Mouse (Mus musculus) spleen, adult 18-20 months (tissue): ENCODE measurements around the gene Esyt1.
"Not testable (repeated sequence)": the region's sequence is repeated elsewhere in the genome, so short reads cannot be mapped to it uniquely, and the experiment has no call there.

Experiments
- DNase-seq, 2 experiments: peaks; one replicate each; pipeline ENCODE4 v3.0.0; 2022; ENCODE audit warnings: mixed read lengths in 2 of 2

Esyt1 gene

DNA sequence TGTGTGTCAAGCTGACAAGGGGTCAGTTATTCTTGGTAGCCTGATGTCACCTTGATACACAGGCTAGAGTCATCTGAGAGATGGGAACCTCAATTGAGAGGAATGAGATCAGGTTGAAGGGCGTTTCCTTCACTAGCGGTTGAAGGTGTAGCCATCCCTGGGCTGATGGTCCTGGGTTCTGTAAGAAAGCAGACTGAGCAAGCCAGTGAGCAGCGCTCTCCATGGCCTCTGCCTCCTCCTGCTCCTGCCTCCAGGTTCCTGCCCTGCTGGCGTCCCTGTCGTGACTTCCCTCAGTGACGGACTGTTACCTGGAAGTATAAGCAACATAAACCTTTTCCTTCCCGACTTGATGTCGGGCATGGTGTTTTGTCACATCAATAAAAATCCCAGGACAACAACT lies 22.1 kb downstream of the Esyt1 start:
- DNase-seq, result no peak

DNA sequence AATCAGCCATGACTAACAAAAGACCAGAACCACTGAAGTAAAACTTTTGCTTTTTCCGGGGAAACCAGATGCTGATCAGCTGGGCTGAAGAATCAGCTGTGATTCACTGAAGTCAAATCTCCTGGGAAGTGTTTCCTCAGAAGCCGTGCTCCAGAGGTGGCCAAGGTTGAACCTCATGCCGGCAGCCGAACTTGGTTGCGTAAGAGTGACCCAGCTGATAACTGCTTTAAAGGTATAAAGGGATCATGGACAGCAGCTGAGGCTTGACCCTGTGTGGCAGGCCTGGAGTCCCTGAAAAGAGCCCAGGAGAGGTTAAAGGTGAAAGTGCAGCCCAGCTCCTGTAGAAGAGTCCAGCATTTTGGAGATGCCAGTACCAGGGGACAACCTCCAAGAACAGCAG lies 23.3 kb downstream of the Esyt1 start:
- DNase-seq, result no peak

DNA sequence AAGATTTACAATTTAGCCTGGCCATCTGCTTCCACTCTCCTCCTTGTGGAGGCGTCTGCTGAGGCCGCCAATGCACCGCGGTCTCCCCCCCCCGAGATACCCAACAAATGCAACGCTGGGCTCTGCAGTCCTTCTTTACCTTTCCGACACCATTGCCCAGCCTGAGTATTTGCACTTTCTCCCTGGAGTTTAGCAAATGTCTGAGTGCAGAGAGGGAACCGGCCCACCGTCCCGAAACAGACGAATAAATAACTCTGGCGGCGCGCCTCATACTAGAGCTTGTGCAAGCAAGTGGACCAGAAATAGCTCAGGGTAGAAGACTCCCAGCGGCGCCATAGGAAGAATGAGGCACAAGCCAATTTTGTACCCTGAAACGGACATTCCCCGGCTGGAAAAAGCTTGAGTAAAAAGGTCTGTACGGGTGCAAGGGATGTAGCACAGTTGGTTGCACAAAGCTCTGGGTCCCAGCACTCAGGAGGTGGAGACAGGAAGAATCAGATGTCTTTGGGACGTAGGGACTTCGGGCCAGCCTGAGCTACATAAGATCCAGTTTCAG lies 26.5 kb downstream of the Esyt1 start:
- peak in 1 of 2 experiments; percentile 50 for DNase-seq

DNA sequence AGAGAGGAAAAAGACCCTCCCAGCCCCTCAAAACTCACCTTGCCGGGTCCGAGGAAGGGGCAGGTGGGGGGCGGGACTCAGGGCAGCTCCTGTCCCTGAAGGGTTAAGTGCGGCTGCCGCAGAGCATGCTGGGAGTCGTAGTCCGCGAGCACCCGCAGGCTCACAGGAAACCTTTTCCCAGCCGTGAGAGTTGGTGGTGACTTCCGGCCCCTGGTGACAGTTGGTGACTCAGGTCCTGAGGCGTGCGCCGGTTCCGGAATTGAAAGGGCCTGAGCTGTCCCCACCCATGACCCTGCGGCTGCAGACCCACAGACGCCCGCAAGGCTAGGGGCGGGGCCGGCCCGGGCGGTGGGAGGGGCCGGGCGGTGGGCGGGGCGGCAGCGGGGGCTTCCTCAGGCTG lies 27.1 kb downstream of the Esyt1 start, which contains the start of gene Myl6b:
Gene Myl6b, minus strand, starts transcription at position 96 of the 400 bp plus-strand sequence.
- peak; percentile 91 to 95 for DNase-seq

DNA sequence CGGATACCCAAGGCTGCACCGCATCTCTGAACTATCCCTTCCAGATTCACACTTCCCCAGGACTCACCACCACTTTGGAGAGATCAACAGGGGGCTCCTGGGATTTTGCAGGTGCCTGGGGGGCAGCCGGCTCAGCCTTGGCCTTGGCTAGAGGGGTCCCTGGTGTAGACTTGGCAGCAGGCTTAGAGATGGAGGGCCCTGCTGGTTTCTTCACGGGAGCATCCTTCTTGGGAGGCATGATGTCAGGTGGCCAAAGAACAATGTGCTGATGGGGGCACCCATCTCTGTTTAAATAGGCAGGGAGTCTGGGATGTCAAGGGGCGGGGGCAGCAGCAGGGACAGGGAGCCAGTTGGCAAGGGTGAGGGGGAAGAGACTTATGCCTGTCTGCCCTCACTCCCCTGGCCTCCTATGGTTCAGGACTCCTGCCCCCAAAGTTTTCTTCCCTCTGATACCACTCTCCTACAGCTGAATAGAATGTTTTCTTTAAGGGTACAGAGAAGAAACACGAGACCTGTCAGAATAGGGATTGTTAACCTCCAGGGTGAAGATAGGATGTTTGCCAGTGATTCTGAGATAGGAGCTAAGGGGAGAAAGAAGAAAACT lies 28.4 kb downstream of the Esyt1 start:
- no peak for DNase-seq

DNA sequence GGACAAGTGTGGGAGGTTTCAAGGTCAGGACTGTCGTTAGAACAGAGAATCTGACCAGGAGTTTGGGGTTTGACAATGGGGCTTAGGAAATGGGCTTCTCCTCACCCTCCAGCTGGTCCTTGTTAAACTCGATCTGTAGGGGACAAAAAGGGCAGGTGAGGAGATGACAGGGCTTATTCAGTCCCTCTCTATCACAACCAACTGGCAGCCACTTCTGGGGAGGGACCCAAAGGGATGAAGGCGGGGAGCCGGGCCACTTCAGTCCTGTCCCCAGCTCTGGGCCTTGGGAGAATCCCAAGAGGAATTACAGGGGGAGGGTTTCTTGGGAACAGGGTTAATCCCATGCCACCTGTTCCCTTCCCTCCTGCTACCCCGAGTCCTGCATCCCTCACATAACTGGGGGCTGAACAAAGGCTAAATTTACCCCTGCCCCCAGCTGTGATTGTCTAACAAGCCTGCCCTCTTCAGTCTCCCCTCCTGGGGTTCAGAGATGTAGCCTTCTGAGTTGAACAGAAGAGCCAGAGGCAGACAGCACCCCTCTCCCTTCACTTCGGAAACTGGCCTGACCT lies 29.1 kb downstream of the Esyt1 start:
- DNase-seq, result no peak

DNA sequence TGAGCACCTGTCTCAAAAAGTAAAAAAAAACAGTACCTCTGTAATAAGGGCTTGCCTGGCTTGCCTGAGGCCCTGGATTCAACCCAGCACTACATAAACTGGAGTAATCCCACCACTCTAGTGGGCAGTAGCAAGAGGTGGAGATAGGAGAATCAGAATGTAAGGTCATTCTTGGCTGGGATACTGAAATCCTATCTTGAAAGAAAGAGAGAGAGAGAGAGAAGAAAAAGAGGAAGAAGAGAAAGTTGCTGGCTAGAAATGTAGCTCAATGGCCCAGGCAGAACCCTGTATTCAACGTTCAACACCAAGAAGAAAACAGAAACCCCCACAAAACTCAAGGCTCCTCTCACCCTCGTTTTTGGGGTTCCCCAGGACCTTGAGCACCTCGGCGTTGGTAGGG lies 29.8 kb downstream of the Esyt1 start:
- DNase-seq, result no peak

DNA sequence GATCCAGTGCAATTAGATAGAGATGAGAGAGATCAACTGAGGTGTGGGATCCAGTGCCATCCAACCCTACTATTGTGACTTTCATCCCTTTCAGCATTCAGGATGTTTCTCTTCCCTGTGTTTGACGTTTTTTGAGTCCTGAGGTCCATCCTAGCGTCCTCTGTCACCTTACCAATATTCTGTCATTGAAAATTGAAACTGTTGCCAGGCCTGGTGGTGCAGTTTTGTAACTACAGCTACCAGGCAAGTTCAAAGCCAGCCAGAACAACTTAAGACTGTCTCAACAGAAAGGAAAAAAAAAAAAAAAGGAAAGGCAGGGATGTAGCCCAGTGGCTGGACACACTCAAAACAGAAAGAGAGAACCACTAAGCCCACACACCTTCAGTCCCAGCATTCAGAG lies 30.4 kb downstream of the Esyt1 start:
- DNase-seq, result no peak

DNA sequence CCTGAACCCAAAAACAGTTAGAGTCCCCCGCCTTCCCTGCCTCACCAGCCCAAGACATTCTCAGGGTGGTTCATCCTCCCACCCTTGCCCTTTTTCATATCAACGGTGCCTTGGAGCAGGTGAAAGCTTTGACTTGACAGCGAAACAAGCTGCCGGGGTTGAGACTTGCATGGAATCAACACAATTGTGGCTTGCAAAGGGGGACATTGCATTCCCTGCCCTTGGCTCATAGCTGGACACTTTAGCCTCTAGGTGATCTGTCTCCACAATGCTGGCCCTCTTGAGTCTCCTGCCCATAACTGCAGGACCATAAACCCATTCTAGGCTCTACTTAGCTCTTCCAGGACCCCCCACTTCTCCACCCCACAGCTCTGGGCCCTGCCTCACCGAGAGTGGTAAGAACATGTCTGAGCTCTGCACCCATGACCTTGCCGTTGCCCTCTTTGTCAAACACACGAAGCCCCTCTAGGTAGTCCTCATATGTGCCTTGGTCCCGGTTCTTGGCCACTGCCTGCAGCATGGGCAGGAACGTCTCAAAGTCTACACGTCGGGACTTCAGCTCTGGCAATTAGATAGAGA lies 30.9 kb downstream of the Esyt1 start:
- no peak for DNase-seq

DNA sequence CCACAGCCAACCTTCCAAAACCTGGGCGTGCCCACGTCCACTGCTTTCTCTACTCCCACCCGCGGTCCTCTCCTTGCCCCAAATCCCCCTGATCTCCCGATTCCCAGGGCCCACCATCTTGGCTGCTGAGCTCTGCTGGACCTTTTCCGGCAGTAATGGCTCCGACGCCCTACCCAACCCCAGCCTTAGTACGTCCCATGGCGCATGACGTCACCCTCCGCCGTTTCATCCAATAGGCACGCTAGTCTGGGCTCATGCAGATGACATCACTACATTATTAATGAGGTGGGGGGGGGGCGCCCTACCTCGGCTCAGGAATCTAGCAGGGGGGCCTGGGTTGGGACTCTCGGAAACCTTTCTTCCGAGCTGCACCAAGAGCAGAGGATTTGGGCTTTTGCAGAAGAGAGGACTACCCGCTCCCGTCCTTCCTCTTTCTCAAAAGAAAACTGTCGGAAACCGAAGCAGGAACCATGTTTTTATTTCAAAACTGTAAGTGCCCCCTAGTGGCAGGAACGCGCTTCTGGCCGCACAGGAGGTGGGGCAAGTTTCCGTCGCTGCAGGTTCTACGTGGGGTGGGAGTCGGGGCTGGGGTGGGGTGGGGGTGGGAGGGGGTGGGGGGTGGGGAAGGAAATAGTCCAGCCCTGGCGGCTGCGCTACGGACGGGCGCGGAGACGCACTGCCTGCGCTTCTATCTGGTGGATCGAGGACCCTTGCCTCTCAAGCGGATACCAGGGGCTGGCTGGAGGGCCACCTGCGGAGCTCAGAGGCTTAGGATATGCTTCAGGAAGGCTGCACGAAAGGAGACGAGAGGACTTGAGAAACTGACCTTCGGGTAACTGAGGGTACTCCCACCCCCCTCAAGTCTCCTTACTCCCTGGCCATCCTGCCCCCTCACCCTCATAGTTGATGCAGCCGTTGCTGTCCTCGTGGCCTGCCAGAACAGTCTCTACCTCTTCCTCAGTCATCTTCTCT lies 31.7 kb downstream of the Esyt1 start, which contains the start of gene Myl6:
Gene Myl6, minus strand, starts transcription at position 451 of the 972 bp plus-strand sequence.
- peak; percentile 95 to 96 for DNase-seq

DNA sequence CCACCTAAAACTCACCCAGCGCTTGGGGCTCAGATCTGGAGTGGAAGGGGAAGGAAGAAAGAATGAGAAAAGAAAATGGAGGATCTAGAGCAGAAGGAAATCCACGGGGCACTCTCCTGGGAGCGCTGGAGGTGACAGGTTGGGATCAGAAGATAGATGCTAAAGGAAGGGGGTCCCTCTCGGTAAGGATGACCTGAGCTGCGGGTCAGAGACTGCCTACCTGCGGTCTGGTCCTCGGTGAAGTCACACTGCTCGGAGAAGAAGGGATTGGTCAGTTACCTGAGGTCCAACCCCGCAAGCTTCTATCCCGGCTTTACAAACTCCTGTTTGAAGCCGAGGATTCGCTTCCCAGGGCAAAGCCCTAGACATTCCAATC lies 32.4 kb downstream of the Esyt1 start:
- peak in 1 of 2 experiments; percentile 27 for DNase-seq

DNA sequence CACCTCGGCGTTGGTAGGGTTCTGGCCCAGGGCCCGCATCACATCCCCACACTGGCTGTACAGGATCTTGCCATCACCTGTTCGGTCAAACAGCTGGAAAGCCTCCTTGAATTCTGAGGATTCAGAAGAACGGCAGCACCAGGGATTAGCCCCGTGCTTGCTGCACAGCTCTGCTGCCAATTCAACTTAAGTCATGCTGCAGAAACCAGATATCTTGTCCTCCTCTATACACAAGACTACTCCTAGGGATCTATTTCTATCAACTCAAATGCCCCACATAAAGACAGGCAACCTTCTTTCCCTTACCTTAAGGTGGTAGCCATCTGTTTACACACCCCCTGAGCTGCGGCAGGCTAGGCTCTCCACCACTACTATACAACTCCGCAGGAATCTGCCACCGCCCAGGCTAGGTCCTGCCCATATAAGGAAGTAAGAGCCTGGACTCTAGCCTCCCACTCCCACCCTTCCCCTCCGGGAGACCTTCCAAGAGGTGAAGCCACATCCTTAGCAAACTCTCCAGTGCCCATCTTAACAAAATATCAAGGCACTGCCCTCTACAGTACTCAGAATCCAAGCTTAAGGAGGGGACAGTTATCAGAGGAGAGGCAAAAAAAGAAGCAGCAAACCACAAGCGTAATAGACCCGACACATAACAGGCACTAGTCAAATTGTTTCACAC lies 32.9 kb downstream of the Esyt1 start:
- DNase-seq, result no peak

DNA sequence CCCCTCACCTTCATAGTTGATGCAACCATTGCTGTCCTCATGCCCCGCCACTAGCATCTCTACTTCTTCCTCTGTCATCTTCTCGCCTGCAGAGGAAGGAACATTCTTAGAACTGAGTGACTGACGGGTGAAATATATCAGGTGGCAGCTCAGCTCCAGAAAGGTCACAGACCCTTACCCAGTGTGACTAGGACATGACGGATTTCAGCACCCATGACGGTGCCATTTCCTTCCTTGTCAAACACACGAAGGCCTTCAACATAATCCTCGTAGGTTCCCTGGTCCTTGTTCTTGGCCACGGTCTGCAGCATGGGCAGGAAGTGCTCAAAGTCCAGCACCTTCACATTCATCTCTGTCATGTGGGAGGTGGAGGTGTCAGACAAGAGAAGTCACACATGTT lies 33.6 kb downstream of the Esyt1 start:
- DNase-seq, result not testable (repeated sequence)

DNA sequence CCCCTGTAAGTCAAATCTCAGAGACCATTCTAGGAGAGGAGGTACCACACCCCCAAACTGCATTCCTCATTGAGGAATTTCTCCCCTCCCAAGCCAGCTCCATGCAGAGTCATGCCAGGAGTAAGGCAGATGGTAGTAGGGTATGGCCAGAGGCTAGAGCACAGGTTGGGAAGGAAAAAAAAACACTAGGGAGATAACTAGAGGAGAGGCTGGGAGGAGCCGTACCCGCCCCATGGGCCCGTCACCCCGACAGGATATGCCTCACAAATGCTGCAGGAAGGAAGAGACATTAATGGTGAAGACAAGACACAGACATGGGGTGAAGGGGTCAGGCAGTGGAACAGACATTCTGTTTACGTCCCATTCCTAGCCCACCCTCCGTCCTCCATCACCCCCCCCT lies 34.2 kb downstream of the Esyt1 start:
- DNase-seq, result no peak

DNA sequence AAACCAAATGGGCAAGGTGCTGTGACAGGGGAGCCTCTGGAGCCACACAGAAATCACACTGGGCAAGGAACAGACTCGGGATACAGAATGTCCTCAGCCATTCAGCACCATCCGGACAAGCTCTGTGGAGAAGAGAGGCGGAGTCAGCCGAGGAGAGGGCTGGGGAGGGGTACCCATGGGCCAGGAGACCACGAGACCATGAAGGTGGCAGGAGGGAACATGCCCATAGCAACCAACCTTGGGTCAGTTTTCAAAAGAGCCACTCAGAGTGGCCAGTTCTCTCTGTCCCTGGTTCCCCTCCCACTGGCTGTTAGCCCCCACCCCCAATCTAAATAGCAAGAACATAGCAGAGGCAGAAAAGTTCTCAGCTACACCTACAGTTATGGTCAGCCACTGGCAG lies 34.8 kb downstream of the Esyt1 start:
- no peak for DNase-seq

DNA sequence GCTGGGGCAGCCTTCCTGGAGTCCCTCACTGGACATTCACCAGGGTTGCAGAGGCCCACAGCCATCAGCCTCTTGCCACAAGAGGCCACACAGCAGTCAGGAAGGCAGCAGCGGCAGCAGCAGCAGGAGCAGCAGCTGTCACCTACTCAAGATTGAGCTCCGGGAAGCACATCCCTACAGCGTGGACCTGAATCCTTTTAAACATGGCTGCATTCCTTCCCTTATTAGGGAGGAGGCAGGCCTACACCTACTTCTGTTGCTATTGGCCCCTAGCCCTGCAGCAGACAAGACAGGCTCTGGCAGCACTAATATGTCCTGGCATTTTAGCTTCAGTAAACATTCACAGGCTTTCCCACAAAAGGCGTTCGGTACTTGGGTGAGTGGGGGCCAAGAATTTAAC lies 35.4 kb downstream of the Esyt1 start:
- no peak for DNase-seq

DNA sequence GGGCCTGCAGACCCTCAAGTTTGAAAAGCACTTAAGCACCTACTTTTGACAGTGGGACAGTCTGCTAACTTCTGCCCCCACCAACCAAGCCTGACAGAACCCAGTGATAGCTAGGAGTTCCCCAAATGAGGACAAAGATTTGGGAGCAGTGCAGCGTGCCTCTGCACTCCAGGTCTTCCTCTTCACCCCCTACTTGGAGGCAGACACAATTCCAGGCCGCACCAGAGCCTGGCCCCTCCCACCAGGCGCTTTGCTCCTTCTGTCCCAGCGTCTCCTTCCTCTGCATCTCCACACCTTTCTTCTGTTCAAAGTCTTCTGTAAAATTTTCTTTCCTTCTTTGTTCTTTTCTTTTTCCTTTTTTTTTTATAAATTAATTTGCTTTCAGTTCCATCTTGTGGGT lies 35.9 kb downstream of the Esyt1 start:
- DNase-seq, result no peak

DNA sequence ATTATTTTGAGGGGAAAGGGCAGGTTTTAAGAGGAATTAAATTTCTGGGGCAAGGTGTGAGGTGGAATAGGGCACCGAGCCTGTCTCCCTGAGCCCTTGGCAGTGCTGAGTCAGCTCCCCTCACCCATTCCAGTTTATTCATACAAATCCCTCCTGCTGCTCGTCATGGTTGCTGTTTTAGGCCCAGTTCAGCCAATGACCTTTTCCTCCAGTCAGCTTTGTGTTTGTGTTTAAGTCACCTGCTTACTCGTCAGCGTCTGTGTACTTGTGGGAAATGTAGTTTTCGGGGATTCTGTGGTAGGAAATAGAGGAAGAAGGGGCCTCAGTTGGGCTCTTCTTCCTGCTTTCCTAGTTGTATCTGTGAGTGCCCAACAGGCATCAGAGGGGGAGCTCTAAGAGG lies 36.3 kb downstream of the Esyt1 start:
- DNase-seq, result no peak

DNA sequence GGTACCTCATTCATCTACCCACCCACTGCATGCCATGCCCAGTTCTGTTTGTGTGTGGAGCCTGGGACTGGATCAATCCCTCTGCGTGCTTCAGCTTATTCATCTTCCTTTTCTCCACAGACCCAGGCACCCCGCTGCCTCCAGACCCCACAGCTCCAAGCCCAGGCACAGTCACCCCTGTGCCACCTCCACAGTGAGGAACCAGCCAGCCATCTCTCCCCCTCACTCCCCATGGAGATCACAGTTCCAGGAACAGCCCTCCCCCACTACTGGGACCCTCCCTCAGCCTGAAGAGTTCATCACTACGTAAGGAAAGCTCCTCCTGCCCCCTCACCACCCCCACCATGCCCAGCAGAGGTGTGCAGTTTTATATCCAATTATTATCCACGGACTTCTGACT lies 36.9 kb downstream of the Esyt1 start:
- no peak for DNase-seq

DNA sequence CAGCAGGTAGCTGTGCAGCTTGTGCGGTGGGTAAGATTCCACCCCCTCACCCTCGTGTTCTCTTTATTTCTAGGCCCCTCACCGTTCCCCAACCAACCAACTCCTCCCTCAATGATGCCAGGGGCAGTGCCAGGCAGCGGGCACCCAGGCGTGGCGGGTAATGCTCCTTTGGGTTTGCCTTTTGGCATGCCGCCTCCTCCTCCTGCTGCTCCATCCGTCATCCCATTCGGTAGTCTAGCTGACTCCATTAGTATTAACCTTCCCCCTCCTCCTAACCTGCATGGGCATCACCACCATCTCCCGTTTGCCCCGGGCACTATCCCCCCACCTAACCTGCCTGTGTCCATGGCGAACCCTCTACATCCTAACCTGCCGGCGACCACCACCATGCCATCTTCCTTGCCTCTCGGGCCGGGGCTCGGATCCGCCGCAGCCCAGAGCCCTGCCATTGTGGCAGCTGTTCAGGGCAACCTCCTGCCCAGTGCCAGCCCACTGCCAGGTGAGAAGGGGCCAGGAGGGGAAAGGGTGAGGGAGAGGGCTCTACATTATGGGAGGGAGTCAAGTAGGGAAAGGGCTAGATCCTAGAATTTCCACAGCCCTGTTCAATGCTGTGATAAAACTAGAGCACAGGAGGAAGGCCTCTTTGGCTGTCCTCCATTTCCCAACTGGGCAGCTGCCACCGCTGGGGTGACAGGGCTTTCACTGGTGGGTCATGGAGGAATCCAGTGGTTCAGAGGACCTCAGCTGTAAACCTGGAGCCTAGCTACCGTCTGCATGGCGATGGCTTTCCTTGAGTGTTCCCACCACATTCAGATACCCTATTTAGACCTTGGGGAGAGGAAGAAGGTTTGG lies 37.6 kb downstream of the Esyt1 start:
- DNase-seq, result no peak

DNA sequence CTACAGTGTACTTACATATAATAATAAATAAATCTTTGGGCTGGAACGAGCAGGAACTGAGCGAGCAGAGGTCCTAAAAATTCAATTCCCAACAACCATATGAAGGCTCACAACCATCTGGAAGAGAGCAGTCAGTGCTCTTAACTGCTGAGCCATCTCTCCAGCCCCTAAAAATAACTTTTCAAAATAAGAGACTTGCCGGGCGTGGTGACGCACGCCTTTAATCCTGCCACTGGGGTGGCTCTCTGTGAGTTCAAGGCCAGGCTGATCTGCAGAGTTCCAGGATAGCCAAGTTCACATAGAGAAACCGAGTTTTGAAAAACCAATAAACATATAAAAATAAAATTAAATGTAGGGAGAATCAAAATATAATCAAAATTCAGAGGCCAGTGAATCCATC lies 39.3 kb downstream of the Esyt1 start:
- no peak for DNase-seq

DNA sequence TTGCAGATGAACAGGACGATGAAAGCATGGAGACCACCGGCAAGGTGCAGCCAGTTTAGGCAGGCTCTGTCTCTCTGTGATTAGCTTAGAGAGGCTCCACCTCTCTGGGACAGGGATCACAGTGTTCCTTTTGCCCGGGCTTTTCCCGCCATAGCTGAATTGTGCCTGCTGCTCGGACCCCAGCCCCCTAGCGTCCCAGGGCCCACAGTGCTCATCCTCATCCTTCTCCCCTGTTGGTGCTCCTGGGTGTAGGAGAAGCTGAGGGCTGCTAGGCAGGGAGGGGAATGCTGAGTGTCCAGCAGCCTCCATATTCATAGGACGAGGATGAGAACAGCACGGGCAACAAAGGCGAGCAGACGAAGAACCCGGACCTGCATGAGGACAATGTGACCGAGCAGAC lies 51.3 kb downstream of the Esyt1 start:
- DNase-seq, result no peak
